Mouse (Mus musculus) adipocyte (in vitro differentiated cells): ENCODE data around the gene Tomm40l.
"Not testable (repeated sequence)": the region's sequence is repeated elsewhere in the genome, so short reads cannot be mapped to it uniquely, and the experiment has no call there.

Source experiments
- DNase-seq: peaks from one replicate; pipeline ENCODE4 v3.0.0-alpha.2; 2016; ENCODE audit warnings: low spot score

Tomm40l gene

GRCm38 (mm10) chr1:171250680-171251593, 28.6 kb upstream of the Tomm40l start, which contains the start of gene Ndufs2:
Gene Ndufs2 (minus strand): TSS chr1:171251388.
- DNase-seq: no peak

GRCm38 (mm10) chr1:171249913-171250600, 27.7 kb upstream of the Tomm40l start, which contains the start of gene Adamts4:
Gene Adamts4 (plus strand): TSS chr1:171250421.
- DNase-seq: peak; percentile 52

GRCm38 (mm10) chr1:171248386-171249226, 26.3 kb upstream of the Tomm40l start:
- DNase-seq: no peak

GRCm38 (mm10) chr1:171247916-171248315, 25.6 kb upstream of the Tomm40l start:
- no peak for DNase-seq

- no peak for DNase-seq
These were observed 25.1 kb upstream of the Tomm40l start for GRCm38 (mm10) chr1:171247453-171247841.

- peak; percentile 99 for DNase-seq
These were observed 24.6 kb upstream of the Tomm40l start for GRCm38 (mm10) chr1:171246709-171247452.

- DNase-seq: no peak
These were observed 23.0 kb upstream of the Tomm40l start for GRCm38 (mm10) chr1:171245353-171245752.

- not testable (repeated sequence) for DNase-seq
These were observed 19.6 kb upstream of the Tomm40l start for GRCm38 (mm10) chr1:171241952-171242351.

GRCm38 (mm10) chr1:171240911-171241310, 18.6 kb upstream of the Tomm40l start:
- DNase-seq: no peak

GRCm38 (mm10) chr1:171239992-171240744, 17.9 kb upstream of the Tomm40l start:
- DNase-seq: no peak

- DNase-seq: peak; percentile 62
These were observed 16.1 kb upstream of the Tomm40l start for GRCm38 (mm10) chr1:171238463-171238862.

- DNase-seq: no peak
These were observed 15.1 kb upstream of the Tomm40l start for GRCm38 (mm10) chr1:171237438-171237837.

GRCm38 (mm10) chr1:171235791-171236190, 13.5 kb upstream of the Tomm40l start:
- DNase-seq: no peak

- no peak for DNase-seq
These were observed 12.2 kb upstream of the Tomm40l start for GRCm38 (mm10) chr1:171234538-171234937.

GRCm38 (mm10) chr1:171234126-171234525, 11.8 kb upstream of the Tomm40l start, which contains the start of gene Fcer1g:
Gene Fcer1g (minus strand): TSS chr1:171234365.
- DNase-seq: no peak

- peak; percentile 89 for DNase-seq
These were observed 10.8 kb upstream of the Tomm40l start for GRCm38 (mm10) chr1:171232800-171233730.

- no peak for DNase-seq
These were observed 10.0 kb upstream of the Tomm40l start for GRCm38 (mm10) chr1:171232348-171232747.

- no peak for DNase-seq
These were observed 9.5 kb upstream of the Tomm40l start for GRCm38 (mm10) chr1:171231844-171232243.

GRCm38 (mm10) chr1:171230215-171230614, 7.9 kb upstream of the Tomm40l start:
- DNase-seq: no peak
